Mouse (Mus musculus): Measurements from ENCODE around the gene Irx3.

Irx3 gene

DNA sequence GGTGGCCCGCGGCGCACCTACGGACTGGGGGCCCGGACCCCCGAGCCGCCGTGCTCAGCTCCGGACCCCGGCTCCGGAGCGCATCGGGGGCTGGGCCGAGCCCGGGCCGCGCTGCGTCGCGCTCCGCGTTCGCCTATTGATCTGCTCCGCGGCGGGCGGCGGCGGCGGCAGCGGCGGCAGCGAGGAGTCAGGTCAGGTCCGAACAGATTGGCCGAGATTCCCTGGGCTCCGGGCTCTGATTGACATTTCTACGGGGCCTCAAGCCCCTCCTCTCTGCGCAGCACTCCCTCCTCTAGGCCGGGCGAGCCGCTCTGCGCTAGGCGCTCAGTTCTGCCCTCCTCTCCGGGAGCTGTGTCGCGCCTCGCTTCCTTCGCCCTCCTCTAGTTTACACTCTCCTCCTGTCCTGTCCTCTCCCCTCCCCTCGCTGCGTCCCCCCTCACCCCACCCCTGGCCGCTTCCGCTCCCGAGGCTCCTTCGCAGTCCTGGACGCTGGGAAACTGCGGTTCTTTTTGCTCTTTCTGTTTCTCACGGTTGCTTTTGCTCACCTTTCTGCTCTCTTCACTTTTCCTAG lies 541 bp downstream of the Irx3 start:
- DNase-seq (ENCODE audit: low read depth, low spot score): peak; percentile 73

DNA sequence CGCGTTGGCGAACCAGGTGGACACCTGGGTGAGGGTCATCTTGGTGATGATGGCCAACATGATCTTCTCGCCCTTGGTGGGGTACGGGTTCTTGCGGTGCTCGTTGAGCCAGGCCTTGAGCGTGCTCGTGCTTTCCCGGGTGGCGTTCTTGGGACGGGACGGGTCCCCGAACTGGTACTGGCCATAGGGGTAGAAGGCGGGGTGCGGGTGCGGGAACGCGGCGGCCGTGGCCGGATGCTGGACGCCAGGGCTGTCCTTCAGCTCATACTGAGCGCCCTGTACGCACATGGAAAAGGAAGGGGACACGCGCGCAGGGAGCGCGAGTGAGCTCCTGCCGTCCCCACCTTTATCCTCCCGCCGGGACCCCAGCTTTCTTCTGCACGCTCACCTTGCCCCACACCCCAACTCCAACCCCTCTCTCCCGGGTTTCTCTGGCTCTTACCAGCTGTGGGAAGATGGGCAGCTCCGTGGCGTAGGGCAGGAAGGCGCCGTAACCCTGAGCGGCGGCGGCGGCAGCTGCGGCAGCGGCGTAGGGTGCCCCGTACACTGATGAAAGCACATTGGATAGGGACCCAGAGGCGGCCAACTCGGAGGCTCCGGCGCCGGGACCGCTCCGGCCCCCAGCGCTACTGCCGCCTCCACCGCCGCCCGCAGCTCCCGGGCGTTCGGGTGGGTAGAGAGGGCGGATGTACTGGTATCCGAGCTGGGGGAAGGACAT lies 1.2 kb downstream of the Irx3 start:
- DNase-seq (ENCODE audit: low read depth, low spot score): no peak

DNA sequence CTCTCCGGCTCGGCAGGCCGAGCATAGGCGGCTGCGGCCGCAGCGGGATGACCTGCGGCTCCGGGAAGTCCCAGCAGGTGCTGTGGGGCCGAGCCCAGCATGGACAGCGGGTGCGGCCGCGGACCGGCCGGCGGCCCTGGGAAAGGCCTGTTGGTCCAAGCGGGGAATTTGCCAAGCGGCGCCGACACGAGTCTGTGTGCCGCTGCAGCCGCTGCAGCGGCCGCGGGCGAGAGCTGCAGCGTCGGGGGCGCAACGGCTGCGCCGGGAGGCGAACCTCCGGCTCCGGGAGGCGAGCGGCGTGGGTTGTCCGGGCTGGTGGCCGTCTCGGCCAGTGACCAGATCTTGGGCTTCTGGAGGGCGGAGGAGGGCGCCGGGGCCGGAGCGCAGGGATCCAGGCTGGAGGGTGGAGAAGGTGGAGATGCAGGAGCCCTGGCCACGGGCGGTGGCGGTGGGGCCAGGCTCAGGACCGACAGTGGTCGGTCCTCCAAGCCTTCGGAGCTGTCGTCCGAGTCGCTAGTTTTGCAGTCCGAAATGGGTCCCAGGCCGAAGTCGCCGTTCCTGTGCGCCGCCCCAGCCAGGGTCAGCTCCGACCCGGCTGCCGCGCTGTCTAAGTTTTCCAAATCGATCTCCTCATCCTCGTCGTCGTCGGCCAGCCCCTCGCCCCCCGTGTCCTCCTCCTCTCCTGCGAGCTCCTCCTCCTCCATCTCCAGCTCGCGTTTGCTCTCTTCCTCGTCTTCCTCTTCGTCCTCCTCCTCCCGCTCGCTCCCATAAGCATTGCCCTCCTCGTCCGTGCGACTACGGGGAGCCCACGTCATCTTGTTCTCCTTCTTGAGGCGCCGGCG lies 2.0 kb downstream of the Irx3 start:
- DNase-seq (ENCODE audit: low read depth, low spot score): no peak

DNA sequence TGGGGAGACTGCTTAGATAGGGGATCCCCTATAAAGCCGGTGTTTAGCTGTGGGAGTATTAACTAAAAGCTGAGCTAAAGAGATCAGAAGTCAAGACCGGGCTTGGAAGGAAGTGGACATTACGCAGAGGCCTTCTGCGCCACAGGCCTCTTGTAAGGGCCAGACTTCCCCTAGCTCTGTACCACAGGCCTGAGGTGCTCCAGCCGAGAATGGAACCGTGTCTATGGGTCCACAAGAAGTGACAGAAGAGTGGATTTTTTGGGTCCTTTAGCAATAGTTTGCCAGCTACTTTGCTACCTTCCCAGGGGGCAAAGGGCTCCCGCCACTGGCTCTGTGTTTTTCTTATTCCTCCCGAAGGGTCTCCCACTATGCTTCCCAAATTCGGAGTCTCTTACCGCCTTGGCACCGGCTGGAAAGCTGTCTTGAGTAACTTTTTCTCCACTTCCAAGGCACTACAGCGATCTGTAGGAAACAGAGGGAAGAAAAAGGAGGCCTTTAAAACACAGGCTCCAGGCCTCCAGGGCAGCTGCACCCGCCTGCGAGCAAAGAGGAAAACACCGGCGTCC lies 2.8 kb downstream of the Irx3 start:
- DNase-seq (ENCODE audit: low read depth, low spot score): no peak

DNA sequence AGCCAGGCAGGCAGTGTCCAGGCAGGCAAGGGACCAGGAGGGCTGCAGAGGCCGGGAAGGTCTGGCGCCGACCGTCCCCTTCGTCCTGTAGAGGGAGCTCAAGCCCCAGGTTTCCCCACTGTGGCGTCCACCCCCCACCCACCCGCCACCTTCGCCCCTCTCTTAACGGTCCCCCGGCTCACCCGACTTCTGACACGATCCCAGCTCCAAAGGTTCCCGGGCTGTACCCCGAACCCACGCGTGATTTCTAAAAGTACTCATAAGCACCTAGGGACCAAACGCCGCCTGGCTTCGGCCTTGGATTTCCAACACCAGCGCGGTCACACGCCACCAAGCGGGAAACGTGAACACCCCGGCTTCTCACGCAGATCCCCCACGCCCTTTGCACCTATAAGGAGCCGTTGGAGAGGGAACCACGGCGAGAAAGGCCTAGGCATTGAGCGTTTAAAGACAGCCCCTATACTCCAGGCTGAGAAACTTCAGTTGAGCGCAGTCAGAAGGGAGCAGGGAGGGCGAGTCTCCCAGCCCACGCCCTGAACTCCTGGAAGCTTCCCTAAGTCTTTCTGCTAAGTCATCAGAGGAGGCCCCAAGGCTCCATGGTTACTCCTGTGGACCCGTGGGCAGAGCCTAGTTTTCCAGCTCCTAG lies 4.1 kb downstream of the Irx3 start:
- DNase-seq (ENCODE audit: low read depth, low spot score): peak; percentile 46

DNA sequence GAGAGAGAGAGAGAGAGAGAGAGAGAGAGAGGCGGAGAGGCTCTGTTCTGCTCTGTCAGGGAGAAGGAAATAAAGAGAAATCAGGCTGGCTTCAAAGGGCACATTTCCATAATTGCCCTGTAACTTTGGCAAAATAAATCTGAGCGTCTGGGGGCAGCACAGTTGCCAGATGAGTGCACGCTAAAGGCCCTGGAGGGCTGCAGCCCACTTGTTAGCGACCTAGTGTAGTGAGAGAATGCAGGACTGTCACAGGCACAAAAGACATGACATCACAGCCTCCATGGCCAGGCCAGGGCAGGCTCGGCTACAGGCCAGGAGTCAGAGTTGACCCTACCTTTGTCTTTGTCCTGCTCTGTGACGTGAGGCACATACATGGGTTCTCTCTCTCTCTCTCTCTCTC lies 8.0 kb downstream of the Irx3 start:
- peak; percentile 36 for DNase-seq (ENCODE audit: low read depth, low spot score)

DNA sequence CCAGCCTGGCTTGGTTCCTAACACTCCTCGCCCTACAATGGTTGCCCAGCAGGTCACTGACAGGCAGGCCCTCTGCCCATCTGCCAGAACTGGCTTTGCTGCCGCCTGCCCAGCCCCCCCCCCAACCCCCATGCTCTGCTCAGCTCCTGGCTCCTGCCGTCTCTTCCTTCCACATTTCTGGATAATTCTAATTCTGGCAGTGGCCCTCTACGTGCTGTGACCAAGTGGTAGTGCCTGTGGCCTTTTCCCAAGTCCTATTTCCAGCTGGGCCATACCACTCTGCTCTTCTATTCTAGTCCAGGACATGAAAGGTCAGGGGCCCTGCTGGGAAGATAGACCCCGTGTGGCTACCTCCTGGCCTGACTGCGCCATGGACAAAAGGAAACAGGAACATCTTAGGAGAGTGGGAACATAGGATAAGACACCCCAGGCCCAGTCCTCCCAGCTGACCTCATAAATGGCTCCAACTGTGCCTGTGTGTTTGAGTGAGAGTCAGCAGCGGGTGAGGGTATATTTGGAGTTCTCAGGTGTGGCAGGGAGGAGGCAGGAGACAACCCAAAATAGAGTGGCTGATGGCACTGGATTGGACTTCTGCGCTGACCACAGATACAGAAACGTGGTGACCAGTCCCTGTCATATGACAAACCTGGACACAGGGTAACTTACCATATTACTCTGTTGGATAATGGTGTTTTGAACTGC lies 14.5 kb downstream of the Irx3 start:
- no peak for DNase-seq (ENCODE audit: low read depth, low spot score)

DNA sequence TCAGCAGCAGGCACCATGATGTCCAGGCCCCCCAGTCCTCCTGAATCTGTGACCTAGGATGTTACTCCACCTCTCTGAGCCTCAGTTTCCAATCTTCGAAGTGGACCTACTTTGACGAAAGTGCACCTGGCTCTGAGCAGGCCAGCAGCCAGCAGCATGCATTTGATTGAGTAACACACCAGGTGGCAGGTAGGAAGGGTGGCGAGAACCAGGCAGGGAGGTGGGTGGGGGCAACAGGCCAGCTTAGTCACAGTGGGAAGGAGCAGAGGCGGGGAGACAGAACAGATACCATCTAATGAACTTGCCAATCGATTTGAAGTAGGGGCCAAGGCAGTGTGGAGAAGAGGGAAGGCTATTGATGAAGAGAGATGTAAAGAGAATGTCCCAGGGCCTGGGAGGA lies 18.9 kb downstream of the Irx3 start:
- DNase-seq (ENCODE audit: low read depth, low spot score): no peak

DNA sequence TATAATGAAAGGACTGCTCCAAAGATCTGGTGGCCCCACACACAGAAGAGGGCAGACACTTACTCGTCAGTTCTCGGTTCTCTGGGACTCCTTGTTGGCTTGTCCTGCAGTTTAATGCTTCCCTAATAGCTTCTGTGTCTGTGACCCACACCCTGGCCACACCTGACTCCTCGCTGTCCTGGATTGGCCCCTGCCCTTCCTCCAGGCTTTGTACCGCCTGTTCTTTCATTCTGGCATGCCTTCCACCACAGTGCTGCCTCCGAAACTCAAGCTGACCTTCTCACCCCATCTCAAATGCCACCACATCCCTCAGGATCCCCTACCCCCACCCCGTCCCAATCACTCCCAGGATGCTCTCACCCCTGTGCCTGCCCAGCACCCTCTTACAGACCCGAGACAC lies 19.7 kb downstream of the Irx3 start:
- DNase-seq (ENCODE audit: low read depth, low spot score): no peak

DNA sequence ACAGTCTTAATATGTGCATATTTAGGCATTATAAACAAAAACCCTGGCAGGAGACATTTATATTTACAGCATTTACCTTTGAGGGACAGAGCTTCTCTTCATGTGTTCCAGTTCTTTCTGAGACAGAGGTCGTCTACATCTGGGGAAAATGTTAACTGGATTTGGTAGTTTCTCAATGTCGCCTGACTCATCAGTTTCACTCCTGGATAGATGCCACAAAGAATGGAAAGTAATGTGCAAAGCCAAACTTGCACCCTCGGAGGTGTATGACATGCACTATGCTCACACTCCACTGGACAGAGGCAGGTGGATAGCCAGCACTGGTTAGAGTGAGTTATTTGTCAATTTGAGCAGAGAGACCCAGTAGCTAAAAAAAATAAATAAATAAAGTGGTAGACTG lies 21.2 kb downstream of the Irx3 start:
- DNase-seq (ENCODE audit: low read depth, low spot score): no peak

DNA sequence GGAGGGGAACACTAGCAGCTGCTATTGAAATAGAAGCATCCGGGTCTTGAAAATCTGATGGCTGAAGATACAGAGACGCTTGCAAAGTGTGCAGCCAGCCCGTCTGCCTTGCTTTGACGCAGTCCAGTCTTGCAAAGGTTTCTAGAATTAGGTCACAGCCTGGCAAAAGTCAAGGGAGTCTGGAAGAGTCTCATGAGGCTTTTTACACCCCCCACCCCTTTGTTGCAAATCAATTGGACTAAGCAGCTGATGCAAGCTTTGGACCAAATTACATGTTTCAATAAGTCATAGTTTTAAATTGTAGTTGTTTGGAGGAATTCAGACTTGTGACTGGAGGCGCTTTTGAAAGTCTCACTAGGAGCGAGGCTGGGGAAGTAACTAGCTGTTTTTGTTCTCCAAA lies 33.0 kb downstream of the Irx3 start:
- no peak for DNase-seq (ENCODE audit: low read depth, low spot score)

DNA sequence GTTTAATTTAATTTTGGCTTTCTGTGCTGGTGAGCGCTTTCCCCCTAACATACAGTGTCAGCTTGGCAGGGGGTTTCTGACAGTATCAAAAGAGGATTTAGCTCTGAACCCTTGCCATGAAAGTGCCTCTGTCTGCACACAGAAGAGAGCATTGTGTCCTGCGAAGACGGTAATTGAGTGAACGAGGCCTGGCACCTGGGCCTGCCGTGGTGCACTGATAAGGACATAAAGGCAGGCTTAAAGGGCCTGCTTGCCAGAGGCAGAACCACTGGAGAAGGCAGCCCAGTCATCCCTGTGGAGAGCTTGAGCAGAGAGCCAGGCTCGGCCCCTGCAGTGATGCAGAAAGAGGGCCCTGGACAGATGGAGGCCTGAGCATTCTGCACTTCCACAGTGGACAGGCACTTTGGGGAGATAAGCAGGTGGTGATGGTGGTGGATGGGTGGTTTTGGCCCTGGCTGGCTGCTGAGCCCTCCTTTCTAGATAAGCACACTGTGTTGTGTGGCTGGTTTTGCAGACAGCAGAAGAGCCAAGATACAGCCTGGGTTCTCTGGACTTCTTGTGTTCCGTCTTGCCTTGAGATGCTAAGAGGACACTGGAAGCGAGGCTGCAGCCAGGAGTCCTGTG lies 36.3 kb downstream of the Irx3 start:
- no peak for DNase-seq (ENCODE audit: low read depth, low spot score)

DNA sequence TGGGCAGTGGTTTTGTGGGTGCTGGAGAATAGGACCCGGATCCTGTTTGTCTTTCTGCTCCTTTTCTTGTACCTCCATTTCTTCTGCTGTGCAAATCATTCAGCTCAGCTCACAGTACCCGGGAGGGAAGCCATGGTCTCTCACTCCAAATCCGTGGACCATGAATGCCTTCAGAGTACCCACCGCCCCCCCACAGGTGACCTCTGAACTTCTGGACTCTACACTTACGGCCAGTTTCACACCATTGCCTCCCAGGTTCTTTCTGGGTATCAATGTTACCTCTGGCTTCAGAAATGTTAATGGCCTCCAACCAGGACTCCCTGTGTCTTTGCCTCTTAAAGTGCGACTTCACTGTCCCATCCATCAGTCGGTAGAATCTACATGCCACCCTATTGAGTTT lies 46.3 kb downstream of the Irx3 start:
- no peak for DNase-seq (ENCODE audit: low read depth, low spot score)

DNA sequence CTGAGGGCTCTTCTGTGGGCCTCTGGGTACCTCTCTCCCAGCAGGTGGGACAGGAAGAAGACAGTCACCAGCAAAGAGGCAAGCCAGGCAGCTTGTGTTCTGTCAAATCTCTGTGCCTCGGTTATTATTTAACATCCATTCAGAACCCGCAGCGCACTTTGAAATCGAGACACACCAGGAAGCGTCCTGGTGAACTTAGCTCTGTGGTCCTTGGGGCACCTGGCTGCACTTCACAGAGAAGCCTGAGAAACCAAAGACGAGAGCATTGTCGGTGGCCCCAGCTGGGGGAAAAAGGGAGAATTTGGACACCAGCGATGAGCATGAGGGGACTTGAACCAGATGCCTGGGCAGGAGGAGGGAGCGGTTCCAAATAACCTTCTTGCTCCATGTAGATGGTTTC lies 46.8 kb downstream of the Irx3 start:
- no peak for DNase-seq (ENCODE audit: low read depth, low spot score)

DNA sequence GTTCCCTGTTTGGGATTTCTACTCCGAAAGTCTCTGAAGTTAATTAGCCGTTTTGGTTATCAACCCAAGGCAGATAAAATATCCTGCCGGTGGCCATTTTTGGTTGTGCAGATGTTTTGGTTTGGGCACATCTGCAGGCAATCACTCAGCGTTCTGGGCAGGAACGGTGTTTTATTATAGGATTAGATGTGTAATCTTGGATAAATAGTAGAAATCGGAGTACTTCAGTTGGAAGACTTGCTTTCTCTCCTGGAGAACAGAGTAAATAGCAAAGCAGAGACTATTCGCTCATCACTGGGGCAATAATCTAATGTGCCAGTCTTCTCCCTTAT lies 51.1 kb downstream of the Irx3 start:
- DNase-seq (ENCODE audit: low read depth, low spot score): no peak

DNA sequence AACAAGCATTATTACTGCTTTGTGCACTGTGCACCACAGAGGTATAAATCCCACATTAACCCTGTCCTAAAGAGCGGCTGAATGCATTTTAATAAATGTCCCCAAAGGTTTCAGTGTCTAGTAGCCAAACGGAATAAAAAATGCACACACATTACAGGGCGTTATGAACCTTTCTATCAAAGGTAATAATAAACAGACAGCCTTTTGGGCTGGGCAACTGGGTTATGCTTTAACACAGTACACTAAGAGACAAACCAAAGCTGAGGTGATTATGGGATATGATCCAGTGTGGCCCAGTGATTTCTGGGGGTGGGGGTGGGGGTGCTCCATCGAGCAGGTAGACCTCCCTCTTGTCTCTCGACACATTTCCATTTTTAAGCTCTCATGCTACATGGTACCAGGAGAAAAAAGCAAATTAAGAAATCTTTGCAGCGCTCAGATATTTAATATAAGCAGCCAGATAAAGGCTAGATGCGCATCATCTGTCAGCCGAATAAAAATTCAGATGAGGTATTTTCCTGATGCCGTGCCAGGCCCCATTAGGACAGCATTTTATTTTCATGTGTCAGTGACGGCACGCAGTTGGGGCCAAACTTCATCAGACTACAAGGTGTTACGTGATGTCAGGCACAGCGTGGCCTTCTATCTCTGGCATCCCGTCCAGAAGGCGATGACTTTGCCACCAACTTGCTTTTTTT lies 51.6 kb downstream of the Irx3 start:
- DNase-seq (ENCODE audit: low read depth, low spot score): no peak

DNA sequence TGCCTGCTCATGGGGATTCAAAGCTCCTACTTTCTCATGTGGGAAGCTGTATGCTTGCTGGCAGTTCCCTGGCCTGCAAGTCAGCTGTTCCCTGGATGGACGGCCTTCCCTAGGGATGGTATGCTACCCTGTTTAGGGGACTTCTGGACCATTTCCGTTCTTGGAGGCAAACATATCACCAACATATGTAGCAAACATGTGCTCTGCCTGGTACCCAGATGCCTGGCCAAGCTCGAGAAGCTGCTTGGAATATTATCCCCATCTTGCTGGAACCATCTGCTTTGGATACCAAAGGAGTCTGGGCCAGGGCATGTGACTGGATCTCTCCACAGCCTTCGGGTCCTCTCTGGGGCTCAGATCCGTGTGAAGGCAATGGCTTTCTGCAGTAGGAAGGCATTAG lies 52.5 kb downstream of the Irx3 start:
- peak; percentile 28 for DNase-seq (ENCODE audit: low read depth, low spot score)

Measured in forelimb bud, embryonic 11.5 days (tissue).